Mouse (Mus musculus): ENCODE measurements around the gene Ntn3.

DNA sequence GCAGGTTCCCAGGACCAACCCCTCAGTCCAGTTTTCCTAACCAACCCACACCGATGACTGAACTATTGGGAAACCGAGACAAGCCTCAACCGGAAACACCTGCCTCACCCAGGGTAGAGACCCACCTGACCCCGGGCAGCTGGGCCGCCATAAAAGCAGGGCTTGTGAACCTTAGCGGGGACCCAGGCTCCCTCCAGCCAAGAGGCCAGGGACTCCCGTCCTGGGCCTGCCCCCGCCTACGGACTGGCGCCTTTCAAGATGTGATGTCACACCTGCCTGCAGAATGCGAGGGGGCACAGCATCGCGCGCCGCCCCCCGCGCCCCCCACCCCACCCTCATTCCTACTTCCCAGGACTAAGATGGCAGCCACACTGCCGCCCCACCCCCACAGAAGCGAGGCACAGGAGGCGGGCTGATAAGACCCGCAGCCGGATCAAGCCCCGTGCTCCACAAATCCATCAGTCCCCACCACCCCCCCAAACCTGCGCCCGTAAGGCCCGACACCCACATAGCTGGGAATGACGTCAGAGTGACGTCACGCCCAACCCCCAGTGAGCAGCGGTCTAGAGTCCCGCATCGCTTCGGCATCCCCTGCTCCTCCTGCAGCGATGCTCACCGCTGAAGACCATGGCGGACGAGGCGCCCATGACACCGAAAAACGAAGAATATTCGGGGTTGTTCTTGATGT is 40.6 kb downstream of the Ntn3 start:
- peak; percentile 35; the same call in 1 of the 2 replicates for TF ChIP-seq POLR2A (IDR thresholded peaks at IDR 0.05; ENCODE audit: borderline replicate concordance, control insufficient read depth, low read depth, low read length)
- TF ChIP-seq CTCF (IDR thresholded peaks at IDR 0.05; ENCODE audit: control insufficient read depth, insufficient read depth, low read length) = no peak
